Mouse (Mus musculus) liver, embryonic 14.5 days (tissue): ENCODE measurements around the gene Rhov. TPM values are rescaled to one million over a fixed set of nuclear protein-coding genes. Genes with fewer than 3 reads are reported as not detected.

Experiments used
- ATAC-seq: fragments of 200-750 bp; cut with Nextera tagmentation; 2 replicates; pipeline ENCODE4 v1.8.0; 2017; ENCODE audit warnings: moderate number of reproducible peaks, mild to moderate bottlenecking, moderate library complexity; ENCODE audit not compliant: insufficient read depth
- DNase-seq, 3 experiments: peaks; one replicate each; pipeline ENCODE4 v3.0.0-alpha.2; 2012 to 2013; ENCODE audit warnings: low read depth in 3 of 3, low spot score in 3 of 3
- H3K27ac ChIP-seq: fragments of 300-500 bp; sonication (generic); 2 replicates; pipeline ENCODE4 v1.5.1; 2014; ENCODE audit warnings: moderate library complexity, mild to moderate bottlenecking, control low read depth, inconsistent platforms
- H3K27me3 ChIP-seq: fragments of 300-500 bp; sonication (generic); 2 replicates; pipeline ENCODE4 v1.6.1; 2014; ENCODE audit warnings: mild to moderate bottlenecking, low read length, moderate library complexity; ENCODE audit not compliant: control insufficient read depth, insufficient read depth
- H3K36me3 ChIP-seq: fragments of 300-500 bp; sonication (generic); replicated peaks from 2 replicates; pipeline ENCODE4 v1.6.1; 2014; ENCODE audit warnings: low read depth; ENCODE audit not compliant: control insufficient read depth, insufficient read depth
- H3K4me1 ChIP-seq, 2 experiments: fragments of 200-500 bp in 1 of 2; fragments of 300-500 bp in 1 of 2; sonication (generic) in 1 of 2; replicated peaks; 2 replicates each; pipeline ENCODE4 v1.6.1; 2012 to 2014; ENCODE audit warnings: antibody characterized with exemption in 1 of 2, inconsistent platforms in 1 of 2, low read length in 1 of 2; ENCODE audit not compliant: control insufficient read depth in 2 of 2, insufficient read depth in 2 of 2
- H3K4me2 ChIP-seq: fragments of 300-500 bp; sonication (generic); 2 replicates; pipeline ENCODE4 v1.6.1; 2014; ENCODE audit warnings: low read depth, mild to moderate bottlenecking, control low read depth, moderate library complexity
- H3K4me3 ChIP-seq, 2 experiments: fragments of 200-500 bp in 1 of 2; fragments of 300-500 bp in 1 of 2; sonication (generic) in 1 of 2; 2 replicates each; pipeline ENCODE4 v1.5.1; 2012 to 2014; ENCODE audit warnings: low read depth in 2 of 2, low read length in 2 of 2, mild to moderate bottlenecking in 2 of 2, control low read depth in 1 of 2, inconsistent platforms in 1 of 2, moderate library complexity in 1 of 2; ENCODE audit not compliant: insufficient read depth in 1 of 2
- H3K9ac ChIP-seq: fragments of 300-500 bp; sonication (generic); replicated peaks from 2 replicates; pipeline ENCODE4 v1.6.1; 2014; ENCODE audit warnings: mild to moderate bottlenecking, control low read depth, moderate library complexity
- H3K9me3 ChIP-seq: fragments of 300-500 bp; sonication (generic); 2 replicates; pipeline ENCODE4 v1.6.1; 2016; ENCODE audit warnings: low read length, mixed read lengths; ENCODE audit not compliant: control insufficient read depth
- CTCF ChIP-seq: IDR thresholded peaks from 2 replicates; pipeline ENCODE4 v1.5.1; 2016; ENCODE audit warnings: antibody characterized with exemption, low read depth, control low read depth
- EP300 ChIP-seq: IDR thresholded peaks from 2 replicates; pipeline ENCODE4 v1.6.1; 2016; ENCODE audit warnings: antibody characterized with exemption, low read depth
- WGBS: fragments of 180-500 bp; shearing (Covaris S2); extraction: QIAGEN DNeasy Blood & Tissue Kit; methylation state at CpG from one replicate; pipeline ENCODE4 v1.1.7; 2014; ENCODE audit not compliant: insufficient replicate concordance; 5-methylcytosine and 5-hydroxymethylcytosine counted together
- polyA plus RNA-seq, 2 experiments: library from polyadenylated mRNA; depleted of rRNA in 1 of 2; stranded (reverse) in 1 of 2; unstranded in 1 of 2; fragments of >200 nt; fragmentation: Nextera tagmentation in 1 of 2; extraction: Ambion mirVana in 1 of 2; gene quantifications; 2 replicates each; pipeline versions ENCODE4 v1.2.1 to v1.2.3; 2012 to 2014

Gene Rhov
- polyA plus RNA-seq, 2 experiments: 0.02 TPM; not detected in 1

GRCm38 (mm10) chr2:119263813-119264212, 7.3 kb downstream of the Rhov start:
- WGBS: 47% methylated on average over 5 of the region's 5 CpGs
- no peak for DNase-seq
- H3K4me3 ChIP-seq: no peak overlapping the region
- TF ChIP-seq EP300 (no peak), CTCF (no peak)
- no peak overlapping the region for H3K4me2 ChIP-seq
- H3K4me1 ChIP-seq: no peaks in the 10 kb centered on the region
- H3K27me3 ChIP-seq: no peaks in the 10 kb centered on the region
- no peak overlapping the region for H3K9ac ChIP-seq
- H3K27ac ChIP-seq: no peak overlapping the region
- no peaks in the 10 kb centered on the region for H3K36me3 ChIP-seq
- H3K9me3 ChIP-seq: no peaks in the 10 kb centered on the region
- no peak for ATAC-seq

DNA sequence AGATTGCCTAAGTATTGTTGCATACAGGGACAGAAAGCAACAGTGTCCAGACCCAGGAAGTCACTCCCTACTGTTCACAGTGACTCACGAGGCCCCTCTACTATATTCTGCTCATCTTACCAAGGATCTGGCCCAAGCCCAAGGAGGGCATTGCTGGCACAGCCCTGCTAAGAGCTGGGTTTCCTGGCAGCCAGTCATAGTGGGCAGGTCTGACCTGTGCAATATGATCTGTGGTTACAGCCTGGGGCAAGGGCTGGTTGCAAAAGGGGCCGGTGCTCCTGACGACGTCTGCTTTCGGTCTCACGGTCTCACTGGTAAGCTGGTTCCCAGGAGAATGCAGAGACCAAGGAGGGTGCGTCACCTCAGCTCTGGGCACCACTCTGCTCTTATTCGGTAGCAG, 8.1 kb downstream of the Rhov start:
- Histone ChIP-seq H3K9me3 (no peaks in the 10 kb centered on the region), H3K27ac (no peak overlapping the region), H3K4me3 (no peak overlapping the region), H3K36me3 (no peaks in the 10 kb centered on the region), H3K4me2 (no peak overlapping the region), H3K27me3 (no peaks in the 10 kb centered on the region), H3K9ac (no peak overlapping the region), H3K4me1 (no peaks in the 10 kb centered on the region)
- WGBS: 18% methylated on average over 8 of the region's 8 CpGs
- TF ChIP-seq EP300 (no peak), CTCF (no peak)
- ATAC-seq (no peak), DNase-seq (no peak)

GRCm38 (mm10) chr2:119261326-119261725, 9.7 kb downstream of the Rhov start:
- Histone ChIP-seq H3K4me2 (no peak overlapping the region), H3K9me3 (no peaks in the 10 kb centered on the region), H3K27me3 (no peaks in the 10 kb centered on the region), H3K27ac (no peak overlapping the region), H3K4me3 (no peak overlapping the region), H3K36me3 (no peaks in the 10 kb centered on the region), H3K9ac (no peak overlapping the region), H3K4me1 (no peaks in the 10 kb centered on the region)
- ATAC-seq (no peak), DNase-seq (no peak)
- WGBS: 48% methylated on average over 2 of the region's 2 CpGs
- TF ChIP-seq CTCF (no peak), EP300 (no peak)

- WGBS: 44% methylated on average over 1 of the region's 1 CpGs
- TF ChIP-seq CTCF: no peak
- TF ChIP-seq EP300: no peak
- DNase-seq: no peak
- no peaks in the 10 kb centered on the region for H3K36me3 ChIP-seq
- H3K9ac ChIP-seq: no peak overlapping the region
- H3K27ac ChIP-seq: no peak overlapping the region
- no peaks in the 10 kb centered on the region for H3K27me3 ChIP-seq
- no peak overlapping the region for H3K4me2 ChIP-seq
- no peaks in the 10 kb centered on the region for H3K4me1 ChIP-seq
- no peak overlapping the region for H3K4me3 ChIP-seq
- H3K9me3 ChIP-seq: no peaks in the 10 kb centered on the region
- no peak for ATAC-seq
These were observed 10.6 kb downstream of the Rhov start for GRCm38 (mm10) chr2:119260518-119260917.

- peaks cover 6% of the 10 kb centered on the region in 2 experiments; a peak in 3 of 4 replicates for H3K4me1 ChIP-seq
- H3K9ac ChIP-seq: no peak overlapping the region
- H3K4me2 ChIP-seq: no peak overlapping the region
- no peaks in the 10 kb centered on the region for H3K36me3 ChIP-seq
- TF ChIP-seq CTCF (no peak), EP300 (no peak)
- DNase-seq (no peak), ATAC-seq (no peak)
- no peaks in the 10 kb centered on the region for H3K9me3 ChIP-seq
- peaks cover 3% of the 10 kb centered on the region for H3K27me3 ChIP-seq
- H3K4me3 ChIP-seq: no peak overlapping the region
- H3K27ac ChIP-seq: no peak overlapping the region
- WGBS: 29% methylated on average over 7 of the region's 7 CpGs
These were observed 16.1 kb downstream of the Rhov start for GRCm38 (mm10) chr2:119254976-119255375.
